Mouse (Mus musculus): ENCODE measurements around the gene Slc19a2. TPM values are rescaled to one million over a fixed set of nuclear protein-coding genes. Genes with fewer than 3 reads are reported as not detected.

Slc19a2 gene
- 93.3 and 151 TPM in 2 replicates for total RNA-seq (2012; rRNA removed)

DNA sequence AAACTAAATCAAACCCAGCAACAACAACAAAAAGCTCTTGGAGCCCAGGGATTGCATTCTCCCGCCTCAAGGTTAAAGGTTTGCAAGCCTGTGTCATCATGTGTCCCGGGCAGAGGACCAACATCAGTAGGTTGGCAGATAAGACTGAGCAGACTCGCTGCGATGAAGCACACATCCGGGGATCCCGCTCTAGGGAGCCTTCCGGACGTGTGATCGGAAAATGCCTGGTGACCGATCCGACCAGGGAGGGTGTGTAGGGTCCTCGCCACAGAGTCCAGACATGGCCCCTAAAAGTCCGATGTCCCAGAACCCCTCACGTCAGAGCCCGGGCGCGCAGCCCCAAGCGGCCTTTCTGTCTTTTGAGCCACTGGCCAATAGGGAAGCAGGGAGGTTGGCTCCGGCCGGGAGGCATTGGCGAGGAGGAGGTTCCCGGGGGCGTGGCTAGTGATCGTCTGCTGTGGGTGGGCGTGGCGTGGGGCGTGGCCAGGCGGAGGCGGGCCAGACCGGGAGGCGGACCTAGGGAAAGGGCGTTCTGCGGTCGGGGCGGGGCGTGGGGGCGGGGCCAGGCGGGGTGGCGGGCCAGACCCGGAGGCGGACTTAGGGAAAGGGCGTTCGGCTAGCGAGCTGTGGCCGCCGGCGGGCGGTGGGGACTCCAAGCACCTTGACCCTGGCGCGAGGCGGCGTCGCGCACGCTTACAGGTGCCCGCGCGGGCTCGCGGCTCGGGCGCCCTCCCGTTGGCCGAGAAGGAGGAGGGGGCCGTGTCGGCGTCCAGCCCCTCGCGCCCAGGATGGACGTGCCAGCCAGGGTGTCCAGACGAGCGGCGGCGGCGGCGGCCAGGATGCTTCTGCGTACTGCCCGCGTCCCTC, at the start of gene Slc19a2:
Gene Slc19a2, plus strand, starts transcription at position 582 of the 867 bp plus-strand sequence.
- in situ Hi-C loops (cut with MboI; ENCODE audit: low sequenced_read_pairs in 2 of 2, unreplicated experiment in 2 of 2), result no loop called here
- DNase-seq (ENCODE audit: low read depth, low spot score), result peak; percentile 93
- H3K27ac ChIP-seq (ENCODE audit: insufficient read depth, low read depth, low read length, poor library complexity, severe bottlenecking), result peak within 1 kb of the TSS; percentile 31; the same call in 1 of the 2 replicates

GRCm38 (mm10) chr1:164199551-164199950, 49.3 kb upstream of the Slc19a2 start:
- H3K4me3 ChIP-seq (ENCODE audit: insufficient read depth in 1 of 2, low read depth in 1 of 2, low read length in 2 of 2, poor library complexity in 1 of 2, severe bottlenecking in 1 of 2), result no peak overlapping the region
- no peak overlapping the region for H3K9ac ChIP-seq (ENCODE audit: insufficient read depth, low read depth, low read length, poor library complexity, severe bottlenecking)
- no peaks in the 10 kb centered on the region for H3K9me3 ChIP-seq (ENCODE audit: control insufficient read depth, insufficient read depth, low read depth, low read length)
- in situ Hi-C loops (cut with MboI; ENCODE audit: low sequenced_read_pairs in 2 of 2, unreplicated experiment in 2 of 2), result no loop called here
- H3K36me3 ChIP-seq (ENCODE audit: control insufficient read depth, insufficient read depth, low read length, poor library complexity, severe bottlenecking), result no peaks in the 10 kb centered on the region
- TF ChIP-seq HCFC1 (IDR thresholded peaks at IDR 0.05; ENCODE audit: borderline replicate concordance, insufficient read depth, low read length) (no peak), CHD2 (IDR thresholded peaks at IDR 0.05; ENCODE audit: low read depth, low read length) (no peak), MAFK (IDR thresholded peaks at IDR 0.05; ENCODE audit: insufficient read depth, low read depth, low read length) (no peak), ZNF384 (IDR thresholded peaks at IDR 0.05; ENCODE audit: low read depth, low read length) (no peak), ZC3H11A (IDR thresholded peaks at IDR 0.05; ENCODE audit: borderline replicate concordance, low read depth, low read length) (no peak)
- H3K4me1 ChIP-seq (ENCODE audit: control insufficient read depth in 2 of 2, insufficient read depth in 2 of 2, low read length in 2 of 2, poor library complexity in 1 of 2), result no peaks in the 10 kb centered on the region
- H3K27ac ChIP-seq (ENCODE audit: insufficient read depth, low read depth, low read length, poor library complexity, severe bottlenecking), result no peak overlapping the region
- DNase-seq (ENCODE audit: low read depth, low spot score), result no peak

More for the DNA sequence above, at the start of gene Slc19a2:
- peaks cover 0 to 4% of the 10 kb centered on the region in 2 experiments; a peak in 2 of 4 replicates for H3K4me1 ChIP-seq (ENCODE audit: control insufficient read depth in 2 of 2, insufficient read depth in 2 of 2, low read length in 2 of 2, poor library complexity in 1 of 2)
- H3K4me3 ChIP-seq (ENCODE audit: insufficient read depth in 1 of 2, low read depth in 1 of 2, low read length in 2 of 2, poor library complexity in 1 of 2, severe bottlenecking in 1 of 2), result peak within 1 kb of the TSS; percentile 89 to 94
- TF ChIP-seq CHD2 (IDR thresholded peaks at IDR 0.05; ENCODE audit: low read depth, low read length) (no peak), MAFK (IDR thresholded peaks at IDR 0.05; ENCODE audit: insufficient read depth, low read depth, low read length) (no peak), HCFC1 (IDR thresholded peaks at IDR 0.05; ENCODE audit: borderline replicate concordance, insufficient read depth, low read length) (no peak), ZC3H11A (IDR thresholded peaks at IDR 0.05; ENCODE audit: borderline replicate concordance, low read depth, low read length) (no peak), ZNF384 (IDR thresholded peaks at IDR 0.05; ENCODE audit: low read depth, low read length) (no peak)
- H3K9me3 ChIP-seq (ENCODE audit: control insufficient read depth, insufficient read depth, low read depth, low read length), result no peaks in the 10 kb centered on the region
- H3K9ac ChIP-seq (ENCODE audit: insufficient read depth, low read depth, low read length, poor library complexity, severe bottlenecking), result peak within 1 kb of the TSS; percentile 93
- H3K36me3 ChIP-seq (ENCODE audit: control insufficient read depth, insufficient read depth, low read length, poor library complexity, severe bottlenecking), result no peaks in the 10 kb centered on the region

- Histone ChIP-seq H3K4me1 (ENCODE audit: control insufficient read depth in 2 of 2, insufficient read depth in 2 of 2, low read length in 2 of 2, poor library complexity in 1 of 2) (no peaks in the 10 kb centered on the region), H3K4me3 (ENCODE audit: insufficient read depth in 1 of 2, low read depth in 1 of 2, low read length in 2 of 2, poor library complexity in 1 of 2, severe bottlenecking in 1 of 2) (no peak overlapping the region), H3K27ac (ENCODE audit: insufficient read depth, low read depth, low read length, poor library complexity, severe bottlenecking) (no peak overlapping the region), H3K36me3 (ENCODE audit: control insufficient read depth, insufficient read depth, low read length, poor library complexity, severe bottlenecking) (no peaks in the 10 kb centered on the region), H3K9ac (ENCODE audit: insufficient read depth, low read depth, low read length, poor library complexity, severe bottlenecking) (no peak overlapping the region), H3K9me3 (ENCODE audit: control insufficient read depth, insufficient read depth, low read depth, low read length) (no peaks in the 10 kb centered on the region)
- DNase-seq (ENCODE audit: low read depth, low spot score), result no peak
- TF ChIP-seq CHD2 (IDR thresholded peaks at IDR 0.05; ENCODE audit: low read depth, low read length) (no peak), MAFK (IDR thresholded peaks at IDR 0.05; ENCODE audit: insufficient read depth, low read depth, low read length) (no peak), HCFC1 (IDR thresholded peaks at IDR 0.05; ENCODE audit: borderline replicate concordance, insufficient read depth, low read length) (no peak), ZNF384 (IDR thresholded peaks at IDR 0.05; ENCODE audit: low read depth, low read length) (no peak), ZC3H11A (IDR thresholded peaks at IDR 0.05; ENCODE audit: borderline replicate concordance, low read depth, low read length) (no peak)
- in situ Hi-C loops (cut with MboI; ENCODE audit: low sequenced_read_pairs in 2 of 2, unreplicated experiment in 2 of 2), result no loop called here
These were observed 40.4 kb upstream of the Slc19a2 start for GRCm38 (mm10) chr1:164208437-164208836.

- H3K9me3 ChIP-seq (ENCODE audit: control insufficient read depth, insufficient read depth, low read depth, low read length), result no peaks in the 10 kb centered on the region
- no peaks in the 10 kb centered on the region for H3K4me1 ChIP-seq (ENCODE audit: control insufficient read depth in 2 of 2, insufficient read depth in 2 of 2, low read length in 2 of 2, poor library complexity in 1 of 2)
- no peaks in the 10 kb centered on the region for H3K36me3 ChIP-seq (ENCODE audit: control insufficient read depth, insufficient read depth, low read length, poor library complexity, severe bottlenecking)
- DNase-seq (ENCODE audit: low read depth, low spot score), result no peak
- H3K4me3 ChIP-seq (ENCODE audit: insufficient read depth in 1 of 2, low read depth in 1 of 2, low read length in 2 of 2, poor library complexity in 1 of 2, severe bottlenecking in 1 of 2), result no peak overlapping the region
- in situ Hi-C loops (cut with MboI; ENCODE audit: low sequenced_read_pairs in 2 of 2, unreplicated experiment in 2 of 2), result no loop called here
- TF ChIP-seq CHD2 (IDR thresholded peaks at IDR 0.05; ENCODE audit: low read depth, low read length), result no peak
- TF ChIP-seq MAFK (IDR thresholded peaks at IDR 0.05; ENCODE audit: insufficient read depth, low read depth, low read length), result no peak
- TF ChIP-seq HCFC1 (IDR thresholded peaks at IDR 0.05; ENCODE audit: borderline replicate concordance, insufficient read depth, low read length), result no peak
- TF ChIP-seq ZC3H11A (IDR thresholded peaks at IDR 0.05; ENCODE audit: borderline replicate concordance, low read depth, low read length), result no peak
- no peak for TF ChIP-seq ZNF384 (IDR thresholded peaks at IDR 0.05; ENCODE audit: low read depth, low read length)
- H3K27ac ChIP-seq (ENCODE audit: insufficient read depth, low read depth, low read length, poor library complexity, severe bottlenecking), result no peak overlapping the region
- no peak overlapping the region for H3K9ac ChIP-seq (ENCODE audit: insufficient read depth, low read depth, low read length, poor library complexity, severe bottlenecking)
These were observed 37.9 kb upstream of the Slc19a2 start for GRCm38 (mm10) chr1:164210899-164211298.

All from ES-E14 (cell line).